Mouse (Mus musculus): ENCODE results near the gene BC016579.
A peak's percentile ranks its signal among the peaks of the same experiment; 100 is the strongest.

BC016579 gene

GRCm38 (mm10) chr16:45640070-45640762 lies 13.7 kb downstream of the BC016579 start:
- DNase-seq, result peak; percentile 51

- DNase-seq, result no peak
Measured at GRCm38 (mm10) chr16:45635826-45636225, 18.0 kb downstream of the BC016579 start.

DNA sequence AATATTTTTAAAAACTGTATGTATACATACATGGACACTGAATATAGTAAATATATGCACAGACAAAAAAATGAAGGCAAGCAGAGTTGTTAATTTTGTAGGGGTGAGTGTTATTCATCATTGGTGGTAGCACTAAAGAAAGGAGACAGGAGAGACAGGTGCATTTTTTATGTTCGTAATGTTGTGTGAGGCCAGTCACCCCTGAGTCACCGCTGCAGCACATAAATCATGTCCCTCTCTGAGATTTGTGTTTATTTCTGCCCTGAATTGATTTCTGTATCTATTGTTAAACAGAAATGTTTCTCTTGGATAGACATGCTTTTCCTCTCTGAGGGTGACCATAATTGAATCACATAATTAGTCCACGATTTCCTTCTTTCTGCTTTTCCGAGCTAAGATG lies 21.4 kb downstream of the BC016579 start:
- peak; percentile 9 for DNase-seq

- peak; percentile 86 for DNase-seq
Measured at GRCm38 (mm10) chr16:45630347-45630960, 23.4 kb downstream of the BC016579 start.

- DNase-seq, result peak; percentile 57
Measured at GRCm38 (mm10) chr16:45629497-45630105, 24.3 kb downstream of the BC016579 start.

- DNase-seq, result no peak
Measured at GRCm38 (mm10) chr16:45625342-45625741, 28.5 kb downstream of the BC016579 start.

- no peak for DNase-seq
Measured at GRCm38 (mm10) chr16:45624791-45625190, 29.1 kb downstream of the BC016579 start.

DNA sequence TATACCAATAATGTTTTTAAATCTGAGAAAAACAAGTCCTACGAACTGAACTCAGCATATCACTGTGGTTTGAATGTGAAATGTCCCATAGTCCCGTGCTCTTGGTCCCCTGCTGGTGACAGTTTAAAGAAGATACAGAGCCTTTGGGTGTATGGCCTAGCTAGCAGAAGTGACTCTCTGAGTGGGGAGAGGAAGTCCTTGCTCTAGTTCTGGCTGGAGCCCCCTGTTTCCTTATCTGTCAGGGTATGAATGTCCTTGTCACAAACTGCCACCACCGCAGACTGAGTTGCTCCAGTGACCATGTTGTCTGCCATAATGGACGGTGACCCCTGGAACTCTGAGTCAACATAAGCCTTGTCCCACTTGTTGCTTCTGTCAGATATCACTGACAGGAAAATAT lies 30.6 kb downstream of the BC016579 start:
- no peak for DNase-seq

DNA sequence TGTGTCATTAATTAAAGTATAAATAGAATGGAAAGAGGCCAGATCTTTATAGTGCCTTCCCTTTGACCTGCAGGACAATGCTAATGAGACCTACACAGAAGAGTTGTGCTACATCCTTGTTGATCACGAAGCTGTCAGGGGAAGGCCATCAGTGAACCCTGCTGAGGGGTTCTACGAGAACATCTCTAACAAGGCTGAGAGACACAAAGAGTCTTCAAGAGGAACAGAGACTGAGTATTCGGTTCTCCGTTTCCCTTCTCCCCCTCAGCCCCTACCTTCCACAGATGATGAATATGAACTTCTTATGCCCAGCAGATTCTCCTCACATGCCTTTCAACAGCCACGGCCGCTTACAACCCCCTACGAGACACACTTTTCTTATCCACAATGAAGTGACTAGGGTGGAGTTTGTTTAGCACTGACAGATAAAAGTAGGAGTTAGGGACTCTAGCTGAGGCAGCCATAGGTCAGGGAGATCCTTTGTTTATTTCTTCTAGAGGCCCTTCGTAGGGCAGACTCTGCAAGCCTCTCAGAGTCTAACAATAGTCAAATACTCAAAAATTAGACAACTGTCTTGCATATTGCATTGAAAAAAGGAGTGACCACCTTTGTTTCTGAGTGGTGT lies 34.0 kb downstream of the BC016579 start:
- DNase-seq, result peak; percentile 74

DNA sequence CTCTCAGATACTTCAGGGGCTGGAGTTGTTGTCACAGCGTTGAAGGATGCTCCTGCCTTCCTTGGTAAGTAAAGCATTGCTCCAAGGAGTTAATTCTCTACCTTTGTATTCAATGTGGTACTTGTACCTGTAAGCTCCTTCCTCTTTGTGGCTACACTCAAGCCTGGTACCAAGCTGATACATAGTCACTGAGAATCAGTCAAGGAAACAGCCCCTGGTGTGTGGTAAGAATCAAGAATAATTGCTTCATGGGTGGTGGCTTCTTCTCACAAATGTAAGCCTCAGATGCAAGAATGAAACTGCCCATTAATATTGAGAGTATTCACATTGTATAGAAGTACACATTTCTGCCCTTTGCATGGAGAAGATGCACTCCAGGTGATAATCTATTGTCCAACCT lies 37.9 kb downstream of the BC016579 start:
- peak; percentile 17 for DNase-seq

DNA sequence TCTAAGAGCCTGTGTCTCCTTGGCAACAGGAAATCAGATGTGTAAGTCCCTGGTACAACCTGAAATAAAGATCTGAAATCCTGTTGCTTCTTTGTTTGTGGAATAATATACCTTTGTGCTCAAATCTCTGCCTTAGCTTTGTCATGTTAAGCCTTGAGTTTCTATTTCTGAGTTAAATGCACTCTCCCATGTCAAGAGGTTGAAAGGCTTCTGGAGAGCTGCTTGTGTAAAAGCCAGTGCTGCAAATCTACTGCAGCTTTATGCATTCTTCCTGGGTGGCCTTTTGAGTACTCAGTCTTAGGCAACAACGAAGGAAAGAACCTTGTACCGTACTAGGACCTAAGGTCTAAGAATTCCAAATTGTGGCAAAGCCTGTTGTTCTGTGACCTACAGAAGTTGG lies 40.6 kb downstream of the BC016579 start:
- DNase-seq, result no peak

GRCm38 (mm10) chr16:45610267-45610666 lies 43.6 kb downstream of the BC016579 start, which contains the start of gene Gcsam:
Gcsam (plus strand) TSS chr16:45610380.
- DNase-seq, result no peak

GRCm38 (mm10) chr16:45609300-45609699 lies 44.6 kb downstream of the BC016579 start:
- DNase-seq, result no peak

- peak; percentile 85 for DNase-seq
Measured at GRCm38 (mm10) chr16:45608481-45608954, 45.4 kb downstream of the BC016579 start.

DNA sequence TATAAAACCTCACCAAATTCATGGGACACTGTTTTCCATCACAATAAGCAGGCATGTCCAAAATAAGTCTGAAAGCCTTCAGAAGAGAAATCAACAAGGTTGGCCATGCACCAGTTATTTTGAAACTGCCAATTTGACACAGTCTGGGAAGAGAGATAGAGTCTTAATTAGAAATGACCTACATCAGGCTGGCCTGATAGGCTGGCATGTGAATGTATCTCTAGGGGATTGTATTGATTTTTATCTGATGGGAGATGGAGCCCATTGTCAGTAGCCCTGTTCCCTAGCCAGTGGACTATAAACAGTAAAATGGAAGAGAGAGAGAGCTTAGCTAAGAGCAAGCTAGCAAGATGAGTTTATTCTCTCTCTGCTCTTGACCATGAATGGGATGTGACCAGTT lies 58.4 kb downstream of the BC016579 start:
- no peak for DNase-seq

DNA sequence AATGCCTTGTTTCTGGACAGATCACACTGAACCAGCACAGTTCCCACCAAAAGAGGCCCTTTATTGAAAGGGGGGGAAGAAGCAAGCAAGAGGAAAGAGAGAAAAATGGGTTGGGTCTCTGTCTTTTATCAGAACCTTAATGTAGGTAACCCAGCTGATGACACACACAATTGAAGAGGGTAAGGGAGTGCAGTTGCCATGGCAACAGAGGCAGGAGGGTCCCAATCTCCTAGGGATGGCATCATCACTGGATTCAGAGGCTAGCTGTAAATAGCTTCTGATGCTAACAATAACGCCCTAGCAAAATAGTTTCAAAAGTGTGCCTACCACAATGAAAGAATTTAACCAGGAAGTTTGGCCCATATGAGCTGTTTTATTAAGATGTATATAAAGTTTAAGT lies 60.2 kb downstream of the BC016579 start:
- no peak for DNase-seq

DNA sequence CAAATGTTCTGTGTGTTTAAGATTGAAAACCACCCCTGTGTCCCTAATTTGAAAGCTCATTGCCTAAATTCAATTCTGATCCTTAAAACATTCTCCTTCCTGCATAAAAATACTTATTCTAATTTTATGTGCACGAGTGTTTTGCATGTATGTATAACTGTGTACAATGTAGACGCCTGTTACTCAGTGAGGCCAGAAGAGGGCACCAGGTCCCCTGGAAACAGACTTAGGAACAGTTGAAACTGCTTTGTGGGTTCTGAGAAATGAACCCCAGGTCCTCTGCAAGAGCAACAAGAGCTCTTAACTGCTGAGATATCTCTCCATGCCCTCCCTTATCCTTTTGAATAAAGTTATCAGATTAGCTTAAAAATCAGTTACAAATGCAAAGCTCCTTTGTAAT lies 71.4 kb downstream of the BC016579 start:
- no peak for DNase-seq

DNA sequence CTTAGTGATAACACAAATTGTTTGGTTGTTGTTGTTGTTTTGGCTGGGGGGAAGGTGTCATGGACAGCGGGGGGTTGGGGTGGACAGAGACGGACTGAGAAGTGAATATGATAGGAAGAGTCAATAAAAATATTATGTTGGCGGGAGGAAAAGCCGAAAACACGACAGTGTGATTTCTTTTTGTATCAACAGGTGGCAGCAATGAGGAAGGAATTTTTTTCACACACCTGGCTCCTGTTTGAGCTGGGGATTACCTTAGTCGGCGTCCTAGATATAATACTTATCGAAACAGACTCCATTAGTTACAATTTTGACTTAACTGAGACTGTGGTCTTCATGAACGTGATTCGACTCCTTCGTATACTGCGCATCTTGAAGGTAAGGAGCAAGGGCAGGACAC lies 74.0 kb downstream of the BC016579 start:
- DNase-seq, result no peak
